Mouse (Mus musculus) midbrain, postnatal 0 days (tissue): ENCODE data around the gene Tgfbr2. TPM values are rescaled to one million over a fixed set of nuclear protein-coding genes. Genes with fewer than 3 reads are reported as not detected.

ENCODE experiments used
- ATAC-seq: fragments of 200-750 bp; cut with Nextera tagmentation; 2 replicates; pipeline ENCODE4 v1.8.0; 2017; ENCODE audit warnings: moderate number of reproducible peaks, mild to moderate bottlenecking, moderate TSS enrichment, moderate library complexity; ENCODE audit not compliant: low FRiP score
- DNase-seq: peaks from one replicate; pipeline ENCODE4 v3.0.0-alpha.2; 2015; ENCODE audit warnings: low spot score
- H3K27ac ChIP-seq: fragments of 300-500 bp; sonication (generic); 2 replicates; pipeline ENCODE4 v1.5.1; 2014; ENCODE audit warnings: low read depth, mild to moderate bottlenecking, low read length, mixed read lengths
- H3K27me3 ChIP-seq: fragments of 300-500 bp; sonication (generic); 2 replicates; pipeline ENCODE4 v1.6.1; 2014; ENCODE audit warnings: low read length, control low read depth, mixed read lengths; ENCODE audit not compliant: insufficient read depth
- H3K36me3 ChIP-seq: fragments of 300-500 bp; sonication (generic); 2 replicates; pipeline ENCODE4 v1.6.1; 2014; ENCODE audit warnings: low read length, control low read depth, mixed read lengths; ENCODE audit not compliant: insufficient read depth
- H3K4me1 ChIP-seq: fragments of 300-500 bp; sonication (generic); 2 replicates; pipeline ENCODE4 v1.6.1; 2014; ENCODE audit warnings: mild to moderate bottlenecking, control low read depth, antibody characterized with exemption, low read length, mixed read lengths; ENCODE audit not compliant: insufficient read depth
- H3K4me2 ChIP-seq: fragments of 300-500 bp; sonication (generic); 2 replicates; pipeline ENCODE4 v1.6.1; 2014; ENCODE audit warnings: low read depth, mild to moderate bottlenecking, low read length, mixed read lengths; ENCODE audit not compliant: poor library complexity, severe bottlenecking
- H3K4me3 ChIP-seq: fragments of 300-500 bp; sonication (generic); 2 replicates; pipeline ENCODE4 v1.5.1; 2014; ENCODE audit warnings: low read depth, mild to moderate bottlenecking, low read length, moderate library complexity
- H3K9ac ChIP-seq: fragments of 300-500 bp; sonication (generic); replicated peaks from 2 replicates; pipeline ENCODE4 v1.6.1; 2014; ENCODE audit warnings: mild to moderate bottlenecking, low read length, moderate library complexity, mixed read lengths; ENCODE audit not compliant: poor library complexity, severe bottlenecking
- H3K9me3 ChIP-seq: fragments of 300-500 bp; sonication (generic); 2 replicates; pipeline ENCODE4 v1.6.1; 2016; ENCODE audit warnings: low read length, control low read depth
- CTCF ChIP-seq: IDR thresholded peaks from 2 replicates; pipeline ENCODE4 v1.5.1; 2016; ENCODE audit warnings: antibody characterized with exemption, mild to moderate bottlenecking
- WGBS: fragments of 180-500 bp; shearing (Covaris S2); extraction: QIAGEN DNeasy Blood & Tissue Kit; methylation state at CpG from one replicate; pipeline ENCODE4 v1.1.7; 2014; 5-methylcytosine and 5-hydroxymethylcytosine counted together
- polyA plus RNA-seq: library from polyadenylated mRNA; unstranded; fragments of >200 nt; fragmentation: Nextera tagmentation; extraction: Ambion mirVana; gene quantifications from 2 replicates; pipeline ENCODE4 v1.2.1, GENCODE M21; 2015
- total RNA-seq: library from RNA; depleted of rRNA; stranded (reverse); fragments of >200 nt; gene quantifications from 2 replicates; pipeline ENCODE4 v1.2.3, GENCODE M21; 2014

Tgfbr2 gene
- total and polyA plus RNA-seq, 2 experiments from 2014 or later: 7.2 to 20.3 TPM

- Histone ChIP-seq H3K9me3 (no peaks in the 10 kb centered on the region), H3K36me3 (no peaks in the 10 kb centered on the region), H3K27ac (no peak overlapping the region), H3K4me1 (0 out of 2 replicates have a peak, but pooled peaks cover 4% of the 10 kb centered on the region), H3K4me2 (no peak overlapping the region), H3K27me3 (no peaks in the 10 kb centered on the region), H3K9ac (no peak overlapping the region), H3K4me3 (no peak overlapping the region)
- 85% methylated on average over 6 of the region's 6 CpGs for WGBS
- ATAC-seq: no peak
- no peak for TF ChIP-seq CTCF
- DNase-seq: no peak
These were observed 52.6 kb downstream of the Tgfbr2 start for GRCm38 (mm10) chr9:116122544-116122943.

GRCm38 (mm10) chr9:116121472-116121871, 53.7 kb downstream of the Tgfbr2 start:
- ATAC-seq: no peak
- 87% methylated on average over 7 of the region's 7 CpGs for WGBS
- H3K9ac ChIP-seq: no peak overlapping the region
- 0 out of 2 replicates have a peak, but pooled peaks cover 4% of the 10 kb centered on the region for H3K4me1 ChIP-seq
- no peaks in the 10 kb centered on the region for H3K9me3 ChIP-seq
- no peaks in the 10 kb centered on the region for H3K36me3 ChIP-seq
- no peak overlapping the region for H3K4me3 ChIP-seq
- H3K27ac ChIP-seq: no peak overlapping the region
- H3K4me2 ChIP-seq: no peak overlapping the region
- H3K27me3 ChIP-seq: no peaks in the 10 kb centered on the region
- TF ChIP-seq CTCF: no peak
- no peak for DNase-seq

GRCm38 (mm10) chr9:116119990-116120389, 55.2 kb downstream of the Tgfbr2 start:
- TF ChIP-seq CTCF: no peak
- no peak for ATAC-seq
- WGBS: 87% methylated on average over 7 of the region's 7 CpGs

GRCm38 (mm10) chr9:116118332-116118872, 56.8 kb downstream of the Tgfbr2 start:
- H3K4me3 ChIP-seq: no peak overlapping the region
- H3K36me3 ChIP-seq: no peaks in the 10 kb centered on the region
- DNase-seq: no peak
- no peak for TF ChIP-seq CTCF
- WGBS: 57% methylated on average over 8 of the region's 8 CpGs
- H3K27me3 ChIP-seq: no peaks in the 10 kb centered on the region
- ATAC-seq: no peak
- no peaks in the 10 kb centered on the region for H3K9me3 ChIP-seq
- H3K9ac ChIP-seq: no peak overlapping the region
- H3K4me1 ChIP-seq: 0 out of 2 replicates have a peak, but pooled peaks cover 4% of the 10 kb centered on the region
- H3K27ac ChIP-seq: no peak overlapping the region
- no peak overlapping the region for H3K4me2 ChIP-seq

More at GRCm38 (mm10) chr9:116119990-116120389, 55.2 kb downstream of the Tgfbr2 start:
- H3K27me3 ChIP-seq: no peaks in the 10 kb centered on the region
- no peaks in the 10 kb centered on the region for H3K9me3 ChIP-seq
- no peak overlapping the region for H3K4me2 ChIP-seq
- no peaks in the 10 kb centered on the region for H3K36me3 ChIP-seq
- no peak overlapping the region for H3K27ac ChIP-seq
- H3K4me3 ChIP-seq: no peak overlapping the region
- 0 out of 2 replicates have a peak, but pooled peaks cover 4% of the 10 kb centered on the region for H3K4me1 ChIP-seq
- no peak overlapping the region for H3K9ac ChIP-seq
- DNase-seq: no peak

GRCm38 (mm10) chr9:116115875-116116274, 59.3 kb downstream of the Tgfbr2 start:
- TF ChIP-seq CTCF: no peak
- WGBS: 96% methylated on average over 7 of the region's 7 CpGs
- H3K4me2 ChIP-seq: no peak overlapping the region
- no peaks in the 10 kb centered on the region for H3K36me3 ChIP-seq
- H3K9me3 ChIP-seq: no peaks in the 10 kb centered on the region
- H3K4me1 ChIP-seq: 0 out of 2 replicates have a peak, but pooled peaks cover 4% of the 10 kb centered on the region
- no peak overlapping the region for H3K9ac ChIP-seq
- H3K4me3 ChIP-seq: no peak overlapping the region
- H3K27me3 ChIP-seq: no peaks in the 10 kb centered on the region
- no peak overlapping the region for H3K27ac ChIP-seq
- ATAC-seq: no peak
- no peak for DNase-seq

- DNase-seq: no peak
These were observed 60.8 kb downstream of the Tgfbr2 start for GRCm38 (mm10) chr9:116114339-116114738.

More at GRCm38 (mm10) chr9:116114339-116114738, 60.8 kb downstream of the Tgfbr2 start:
- Histone ChIP-seq H3K27ac (no peak overlapping the region), H3K4me1 (0 out of 2 replicates have a peak, but pooled peaks cover 4% of the 10 kb centered on the region), H3K9ac (no peak overlapping the region), H3K4me2 (no peak overlapping the region), H3K4me3 (no peak overlapping the region), H3K27me3 (no peaks in the 10 kb centered on the region), H3K9me3 (no peaks in the 10 kb centered on the region), H3K36me3 (no peaks in the 10 kb centered on the region)
- no peak for ATAC-seq
- WGBS: 81% methylated on average over 4 of the region's 4 CpGs
- no peak for TF ChIP-seq CTCF
